Mouse (Mus musculus) layer of hippocampus, postnatal 14 days (tissue): ENCODE results near the gene 4931422A03Rik. TPM values are rescaled to one million over a fixed set of nuclear protein-coding genes. Genes with fewer than 3 reads are reported as not detected.
A peak's percentile ranks its signal among the peaks of the same experiment; 100 is the strongest.
"Not testable (repeated sequence)": the region's sequence is repeated elsewhere in the genome, so short reads cannot be mapped to it uniquely, and the experiment has no call there.

Experiments
- DNase-seq, 2 experiments: peaks; one replicate each; pipeline ENCODE4 v3.0.0; 2021 to 2022; ENCODE audit warnings: low spot score in 2 of 2, mixed read lengths in 1 of 2
- total RNA-seq, 2 experiments: library from RNA; stranded (reverse); gene quantifications; 2 replicates each; pipeline ENCODE4 v1.2.3; 2021

Gene 4931422A03Rik
- total RNA-seq, 2 experiments from 2014 or later, result not detected

GRCm38 (mm10) chr2:104027458-104028138, 563 bp downstream of the 4931422A03Rik start, which contains the start of gene Fbxo3:
Fbxo3 (plus strand) TSS chr2:104027721.
- DNase-seq, result peak; percentile 60 to 76

- DNase-seq, result no peak
Observed at GRCm38 (mm10) chr2:104024656-104025055, 3.5 kb downstream of the 4931422A03Rik start.

GRCm38 (mm10) chr2:104023096-104023495, 5.1 kb downstream of the 4931422A03Rik start:
- DNase-seq, result no peak

GRCm38 (mm10) chr2:104008853-104009252, 19.3 kb downstream of the 4931422A03Rik start:
- DNase-seq, result not testable (repeated sequence)

GRCm38 (mm10) chr2:104007793-104008519, 20.2 kb downstream of the 4931422A03Rik start:
- no peak for DNase-seq

- peak; percentile 59 to 74 for DNase-seq
Observed at GRCm38 (mm10) chr2:104002711-104003413, 25.3 kb downstream of the 4931422A03Rik start.

- DNase-seq, result no peak
Observed at GRCm38 (mm10) chr2:104001861-104002260, 26.3 kb downstream of the 4931422A03Rik start.

- peak in 1 of 2 experiments; percentile 29 for DNase-seq
Observed at GRCm38 (mm10) chr2:104001076-104001475, 27.1 kb downstream of the 4931422A03Rik start.

- peak; percentile 22 to 36 for DNase-seq
Observed at GRCm38 (mm10) chr2:103992618-103993332, 35.4 kb downstream of the 4931422A03Rik start.

- no peak for DNase-seq
Observed at GRCm38 (mm10) chr2:103992162-103992561, 36.0 kb downstream of the 4931422A03Rik start.

GRCm38 (mm10) chr2:103991303-103991702, 36.9 kb downstream of the 4931422A03Rik start:
- DNase-seq, result no peak

- no peak for DNase-seq
Observed at GRCm38 (mm10) chr2:103989724-103990123, 38.4 kb downstream of the 4931422A03Rik start.

GRCm38 (mm10) chr2:103987595-103987994, 40.6 kb downstream of the 4931422A03Rik start:
- DNase-seq, result not testable (repeated sequence)

- DNase-seq, result no peak
Observed at GRCm38 (mm10) chr2:103983146-103983545, 45.0 kb downstream of the 4931422A03Rik start.

- DNase-seq, result peak; percentile 65 to 76
Observed at GRCm38 (mm10) chr2:103982250-103982649, 45.9 kb downstream of the 4931422A03Rik start.

GRCm38 (mm10) chr2:103977716-103978115, 50.4 kb downstream of the 4931422A03Rik start:
- DNase-seq, result no peak

- no peak for DNase-seq
Observed at GRCm38 (mm10) chr2:103977216-103977615, 50.9 kb downstream of the 4931422A03Rik start.

- DNase-seq, result no peak
Observed at GRCm38 (mm10) chr2:103975904-103976303, 52.3 kb downstream of the 4931422A03Rik start.

GRCm38 (mm10) chr2:103971838-103972237, 56.3 kb downstream of the 4931422A03Rik start:
- no peak for DNase-seq

GRCm38 (mm10) chr2:103970791-103971649, 57.1 kb downstream of the 4931422A03Rik start:
- DNase-seq, result no peak
